Mouse (Mus musculus): Measurements from ENCODE around the gene Serpinh1. TPM values are rescaled to one million over a fixed set of nuclear protein-coding genes. Genes with fewer than 3 reads are reported as not detected.

Serpinh1 gene
- polyA plus RNA-seq, 1 experiment = 245 TPM

DNA sequence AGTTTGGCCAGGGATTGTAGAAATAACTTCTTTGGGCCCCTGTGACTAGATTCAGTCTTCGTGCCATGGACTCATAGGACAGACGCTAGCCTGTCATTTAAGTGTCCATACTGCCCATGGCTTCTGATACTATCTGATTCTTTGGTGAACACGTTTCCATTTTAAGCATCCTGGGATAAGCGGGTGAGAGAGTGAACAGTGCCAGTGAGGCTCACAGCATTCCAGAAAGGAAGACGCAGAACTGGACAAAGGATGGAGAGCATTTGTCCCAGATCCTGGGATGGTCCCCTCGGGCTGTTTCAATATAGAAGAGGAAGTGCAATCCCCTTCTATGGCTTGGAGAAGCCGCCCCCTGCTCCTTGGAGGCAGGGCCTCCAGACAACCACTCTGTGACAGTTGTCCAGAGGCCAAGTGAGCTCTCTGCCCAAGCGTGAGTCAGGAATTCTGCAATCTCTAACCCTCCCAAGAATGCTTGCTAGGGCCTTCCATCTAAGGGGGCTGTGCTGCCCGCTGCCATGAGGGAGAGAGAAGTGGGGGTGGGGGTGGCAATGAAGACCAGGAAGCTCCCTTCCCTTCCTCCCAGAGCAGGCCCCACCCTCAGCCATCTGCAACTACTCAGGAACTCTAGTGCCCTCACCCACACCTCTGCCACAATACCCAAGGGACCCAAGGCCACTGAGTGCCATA lies 3.3 kb upstream of the Serpinh1 start:
- peak overlapping the region; percentile 20 for H3K4me3 ChIP-seq (ENCODE audit: insufficient read depth, low read depth, low read length)
- H3K4me1 ChIP-seq (ENCODE audit: control insufficient read depth, insufficient read depth, insufficient read length, low read length) = peaks cover 25% of the 10 kb centered on the region
- H3K27ac ChIP-seq (replicated peaks; ENCODE audit: low read depth, low read length) = peak overlapping the region; percentile 89

DNA sequence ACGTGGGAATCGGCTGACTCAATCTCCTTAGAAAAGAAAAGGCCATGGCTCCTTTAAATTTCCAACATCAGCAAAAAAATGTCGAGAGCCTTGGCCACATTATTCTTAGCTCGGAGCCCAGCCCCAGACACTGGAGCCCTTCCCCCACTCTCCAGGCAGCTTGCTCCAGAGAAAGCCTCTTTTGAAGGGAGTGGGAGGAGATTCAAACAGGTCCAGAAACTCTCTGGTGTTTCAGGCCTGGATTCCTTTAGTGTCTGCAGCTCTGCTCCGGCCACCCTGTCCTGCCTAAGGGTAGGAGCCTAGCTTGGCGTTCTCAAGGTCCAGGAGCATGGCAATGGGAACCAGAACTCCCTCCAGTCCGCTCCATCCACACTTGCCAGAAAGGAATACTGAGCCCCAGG lies 2.7 kb upstream of the Serpinh1 start:
- peaks cover 25% of the 10 kb centered on the region for H3K4me1 ChIP-seq (ENCODE audit: control insufficient read depth, insufficient read depth, insufficient read length, low read length)
- H3K4me3 ChIP-seq (ENCODE audit: insufficient read depth, low read depth, low read length) = peak overlapping the region; percentile 20
- H3K27ac ChIP-seq (replicated peaks; ENCODE audit: low read depth, low read length) = peak overlapping the region; percentile 89

DNA sequence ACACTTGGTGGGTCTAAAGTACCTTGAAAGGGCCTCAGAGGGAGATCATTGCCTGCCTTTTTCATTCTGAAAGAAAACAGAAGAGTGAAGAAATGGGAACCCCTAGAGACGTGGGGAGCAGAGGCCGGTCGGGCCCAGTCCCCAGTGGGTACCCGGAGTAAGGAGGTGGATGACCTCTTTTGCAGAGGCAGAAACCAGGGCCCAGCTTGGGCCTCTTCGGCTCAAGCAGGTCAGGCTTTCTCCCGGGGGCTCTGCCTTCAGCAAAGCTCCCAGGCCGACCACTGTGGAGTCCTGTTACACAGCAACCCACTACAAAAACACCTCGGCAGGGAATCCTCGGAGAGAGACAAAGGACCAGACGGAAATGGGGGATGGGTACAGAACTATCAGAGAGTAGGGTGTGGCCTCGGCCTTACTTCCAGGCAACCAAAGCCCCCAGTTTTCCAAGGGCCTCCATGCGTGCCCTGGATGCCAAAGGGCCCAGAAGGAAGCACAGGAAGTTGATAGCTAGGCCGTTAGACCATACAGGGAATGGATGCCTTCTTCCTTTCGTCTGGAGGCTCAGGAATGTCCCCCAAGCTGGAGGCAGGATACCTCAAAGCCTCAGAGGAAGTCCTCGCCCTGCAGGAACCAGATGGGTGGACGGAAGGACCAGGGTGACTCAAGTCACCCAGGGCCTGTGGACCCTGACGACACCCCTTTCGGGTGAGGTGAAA lies 1.1 kb downstream of the Serpinh1 start:
- peaks cover 25% of the 10 kb centered on the region for H3K4me1 ChIP-seq (ENCODE audit: control insufficient read depth, insufficient read depth, insufficient read length, low read length)
- H3K27ac ChIP-seq (replicated peaks; ENCODE audit: low read depth, low read length) = peak overlapping the region; percentile 100
- peak overlapping the region; percentile 92 for H3K4me3 ChIP-seq (ENCODE audit: insufficient read depth, low read depth, low read length)

DNA sequence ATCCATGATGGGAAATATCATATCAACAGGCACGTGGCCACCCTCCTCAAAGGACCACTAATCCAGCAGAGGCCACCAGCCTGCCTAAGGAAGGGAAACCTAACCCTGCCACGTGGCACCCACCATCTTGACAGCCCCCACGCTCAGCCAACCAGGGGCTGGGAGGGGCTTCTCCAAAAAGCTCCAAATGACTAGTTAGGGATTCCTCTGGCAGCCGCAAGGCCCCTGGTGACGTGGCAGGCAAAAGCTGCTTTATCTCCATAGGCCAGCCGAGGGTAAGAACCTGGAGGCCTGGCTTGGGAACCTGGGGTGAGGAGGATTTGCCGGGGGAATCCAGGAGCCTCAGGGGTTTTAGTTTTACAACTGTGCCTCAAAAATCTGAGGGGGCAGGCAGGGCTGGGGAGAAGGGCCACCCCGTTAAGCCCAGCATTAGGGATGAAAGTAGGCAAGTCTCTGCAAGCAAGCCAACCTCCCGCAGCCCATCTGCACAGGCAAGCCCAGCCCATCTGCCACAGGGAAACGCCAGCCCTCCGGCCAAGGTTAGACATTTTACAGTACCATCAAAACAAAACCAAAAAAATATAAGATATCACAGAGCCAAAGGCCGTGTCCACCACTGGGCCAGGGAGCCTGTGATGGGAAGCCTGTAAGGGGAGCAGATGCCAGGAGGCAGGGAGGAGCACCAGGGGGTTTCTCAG lies 1.8 kb downstream of the Serpinh1 start:
- Histone ChIP-seq H3K4me1 (ENCODE audit: control insufficient read depth, insufficient read depth, insufficient read length, low read length) (peaks cover 19% of the 10 kb centered on the region), H3K4me3 (ENCODE audit: insufficient read depth, low read depth, low read length) (peak overlapping the region; percentile 92), H3K27ac (replicated peaks; ENCODE audit: low read depth, low read length) (peak overlapping the region; percentile 100)

DNA sequence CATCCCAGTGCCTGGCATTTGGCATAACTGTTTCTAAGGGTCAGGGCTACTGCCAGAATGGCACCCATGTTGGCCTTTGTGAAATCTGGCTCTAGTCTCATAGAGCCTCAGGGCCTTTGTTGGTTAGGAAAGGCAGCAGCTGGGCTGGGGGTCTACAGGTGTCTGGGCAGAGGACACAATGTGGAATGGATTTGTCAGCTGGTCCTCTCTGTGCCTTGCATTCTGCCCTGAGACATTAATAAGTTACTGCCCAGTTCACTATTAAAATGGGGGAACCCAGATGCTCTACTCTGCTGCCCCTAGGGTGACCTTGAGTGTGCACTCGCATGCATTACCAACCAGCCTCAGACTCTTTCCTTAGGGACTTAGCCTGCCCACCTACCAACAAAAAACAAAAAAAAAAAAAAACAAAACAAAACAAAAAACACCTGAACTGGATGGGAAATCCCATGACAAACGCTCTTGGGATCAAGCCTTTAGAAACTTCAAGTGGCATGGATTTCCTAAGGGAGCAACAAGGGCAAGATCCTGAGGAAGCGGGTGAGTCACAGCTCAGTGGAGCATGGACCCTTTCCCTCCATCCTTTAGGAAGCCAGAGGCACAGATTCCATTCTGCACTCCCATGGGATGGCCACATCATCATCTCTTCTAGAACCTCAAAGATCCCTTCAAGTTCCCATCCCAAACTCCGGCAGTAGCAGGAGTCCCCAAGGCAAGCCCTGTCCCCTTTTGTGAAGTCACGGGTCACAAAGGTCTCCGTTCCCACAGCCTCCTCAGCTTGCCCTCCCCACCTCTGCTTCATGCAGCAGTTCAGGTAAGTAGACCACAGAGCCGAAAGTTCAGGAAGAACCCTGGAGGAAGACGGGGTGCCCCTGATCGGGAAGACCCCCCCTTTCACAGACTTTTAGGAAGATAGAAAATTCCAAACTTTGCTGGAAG lies 3.0 kb downstream of the Serpinh1 start:
- Histone ChIP-seq H3K27ac (replicated peaks; ENCODE audit: low read depth, low read length) (peak overlapping the region; percentile 100), H3K4me3 (ENCODE audit: insufficient read depth, low read depth, low read length) (peak overlapping the region; percentile 92), H3K4me1 (ENCODE audit: control insufficient read depth, insufficient read depth, insufficient read length, low read length) (peaks cover 12% of the 10 kb centered on the region)

DNA sequence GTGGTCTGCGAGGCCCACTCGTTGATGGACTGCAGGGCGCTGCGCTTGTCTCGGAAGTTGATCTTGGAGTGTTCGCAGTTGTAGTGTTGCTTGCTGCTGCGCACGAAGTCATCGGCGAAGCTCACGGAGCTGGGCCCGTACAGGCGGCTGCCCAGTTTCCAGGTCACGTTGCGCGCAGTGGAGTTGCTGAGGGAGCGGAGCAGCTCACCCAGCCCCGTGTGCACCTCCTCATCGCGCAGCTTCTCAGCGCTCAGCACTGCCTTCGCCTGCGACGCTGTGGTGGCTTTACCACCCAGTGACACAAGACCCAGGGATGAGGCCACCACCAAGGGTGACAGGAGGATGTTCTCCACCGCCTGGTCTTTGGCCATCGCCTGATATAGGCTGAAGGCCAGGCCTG lies 4.2 kb downstream of the Serpinh1 start:
- peak overlapping the region; percentile 31; the same call in 1 of the 2 replicates for H3K4me3 ChIP-seq (ENCODE audit: insufficient read depth, low read depth, low read length)

DNA sequence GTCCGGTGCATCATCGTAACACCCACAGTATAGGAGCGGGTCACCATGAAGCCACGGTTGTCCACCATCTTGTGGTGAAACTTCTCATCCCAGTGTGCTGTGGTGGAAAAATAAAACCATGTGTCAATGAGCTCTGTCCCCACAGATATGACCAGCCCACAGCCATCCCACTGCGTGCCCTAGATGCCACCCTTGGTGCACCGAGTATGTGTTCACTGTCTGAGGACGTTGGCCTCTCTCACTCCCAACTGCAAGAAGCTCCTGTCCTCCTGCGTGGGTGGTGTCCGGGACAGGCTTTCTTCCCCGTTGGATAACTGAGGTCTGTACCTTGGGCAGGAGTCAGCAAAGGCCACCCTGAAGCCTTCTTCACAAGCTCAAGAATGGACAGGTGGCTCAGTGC lies 5.8 kb downstream of the Serpinh1 start:
- H3K27ac ChIP-seq (replicated peaks; ENCODE audit: low read depth, low read length) = no peak overlapping the region
- H3K4me1 ChIP-seq (ENCODE audit: control insufficient read depth, insufficient read depth, insufficient read length, low read length) = peaks cover 11% of the 10 kb centered on the region; the same call in 1 of the 2 replicates
- H3K4me3 ChIP-seq (ENCODE audit: insufficient read depth, low read depth, low read length) = no peak overlapping the region

More for the DNA sequence above, 4.2 kb downstream of the Serpinh1 start:
- no peak overlapping the region for H3K27ac ChIP-seq (replicated peaks; ENCODE audit: low read depth, low read length)
- H3K4me1 ChIP-seq (ENCODE audit: control insufficient read depth, insufficient read depth, insufficient read length, low read length) = peaks cover 11% of the 10 kb centered on the region; the same call in 1 of the 2 replicates

DNA sequence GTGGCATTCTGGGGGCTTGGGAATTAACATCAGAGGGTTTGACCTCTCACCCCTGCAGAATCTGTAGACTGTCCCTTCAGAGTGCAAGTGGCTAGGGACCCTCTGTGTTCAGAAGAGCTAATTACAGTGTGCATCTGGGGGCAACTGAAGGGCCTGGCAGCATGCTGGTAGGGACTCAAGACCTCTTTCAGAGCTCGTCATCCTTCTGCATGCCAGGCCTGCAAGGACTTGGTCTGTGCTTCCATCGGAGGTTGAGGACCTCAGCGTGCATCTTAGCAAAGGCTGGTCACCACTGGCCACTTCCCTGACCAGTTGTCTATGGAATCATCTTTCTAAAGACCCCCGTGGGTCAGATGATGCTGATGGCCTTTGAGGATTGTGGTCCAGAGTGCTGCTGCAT lies 9.5 kb downstream of the Serpinh1 start:
- peaks cover 4% of the 10 kb centered on the region; the same call in 1 of the 2 replicates for H3K4me1 ChIP-seq (ENCODE audit: control insufficient read depth, insufficient read depth, insufficient read length, low read length)
- H3K4me3 ChIP-seq (ENCODE audit: insufficient read depth, low read depth, low read length) = no peak overlapping the region
- H3K27ac ChIP-seq (replicated peaks; ENCODE audit: low read depth, low read length) = no peak overlapping the region

DNA sequence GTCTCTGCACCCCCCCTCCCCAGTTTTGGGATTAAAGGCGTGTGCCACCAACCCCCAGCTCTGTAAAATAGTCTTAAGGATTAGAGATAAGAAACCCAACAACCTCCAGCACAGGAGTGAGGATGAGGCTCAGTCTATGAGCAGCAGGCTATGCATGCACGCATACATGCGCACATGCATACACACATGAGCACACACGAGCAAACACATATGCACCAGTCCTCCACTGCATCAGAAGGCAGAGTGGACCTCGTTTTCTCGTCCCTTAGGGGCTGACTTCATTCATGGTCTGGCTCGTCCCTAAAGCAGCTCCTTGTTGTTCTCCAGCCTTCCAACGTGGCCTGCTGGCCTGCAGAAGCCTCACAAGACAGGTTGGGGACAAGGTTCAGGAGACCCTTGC lies 12.3 kb downstream of the Serpinh1 start:
- Histone ChIP-seq H3K27ac (replicated peaks; ENCODE audit: low read depth, low read length) (no peak overlapping the region), H3K4me1 (ENCODE audit: control insufficient read depth, insufficient read depth, insufficient read length, low read length) (no peaks in the 10 kb centered on the region), H3K4me3 (ENCODE audit: insufficient read depth, low read depth, low read length) (no peak overlapping the region)

DNA sequence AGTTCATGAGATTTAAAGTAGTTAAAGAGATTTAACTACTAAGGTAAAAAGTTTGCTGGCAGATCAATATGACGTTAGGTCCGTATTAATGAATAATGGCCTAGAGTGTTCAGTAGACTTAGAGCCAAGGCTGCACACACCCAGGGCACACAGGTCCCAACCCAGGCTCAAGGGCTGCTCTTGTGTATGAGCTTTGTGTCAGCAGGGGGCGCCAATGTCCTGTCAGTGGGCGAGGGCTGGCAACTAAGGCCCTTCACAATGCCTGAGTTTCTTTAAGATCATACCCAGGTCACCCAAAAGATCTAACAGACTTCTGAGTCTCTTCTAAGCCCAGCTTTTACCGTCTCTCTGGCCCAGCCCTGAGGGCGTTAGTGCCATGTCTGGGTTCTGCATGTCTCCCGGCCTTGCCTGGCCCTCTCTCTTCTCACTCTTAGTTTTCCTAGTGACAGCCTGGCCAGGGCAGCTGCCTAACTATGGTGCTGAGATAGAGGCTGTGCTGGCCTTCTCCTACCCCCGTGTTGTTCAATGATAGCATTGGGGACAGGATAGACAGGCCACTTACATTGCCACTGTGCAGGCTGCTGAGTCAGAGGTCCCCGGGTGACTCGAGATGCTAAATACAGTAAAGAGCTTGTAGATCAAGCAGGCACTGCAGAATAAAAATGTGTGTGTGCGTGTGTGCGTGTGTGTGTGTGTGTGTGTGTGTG lies 20.1 kb downstream of the Serpinh1 start:
- no peak overlapping the region for H3K4me3 ChIP-seq (ENCODE audit: insufficient read depth, low read depth, low read length)
- no peaks in the 10 kb centered on the region for H3K4me1 ChIP-seq (ENCODE audit: control insufficient read depth, insufficient read depth, insufficient read length, low read length)
- no peak overlapping the region for H3K27ac ChIP-seq (replicated peaks; ENCODE audit: low read depth, low read length)

DNA sequence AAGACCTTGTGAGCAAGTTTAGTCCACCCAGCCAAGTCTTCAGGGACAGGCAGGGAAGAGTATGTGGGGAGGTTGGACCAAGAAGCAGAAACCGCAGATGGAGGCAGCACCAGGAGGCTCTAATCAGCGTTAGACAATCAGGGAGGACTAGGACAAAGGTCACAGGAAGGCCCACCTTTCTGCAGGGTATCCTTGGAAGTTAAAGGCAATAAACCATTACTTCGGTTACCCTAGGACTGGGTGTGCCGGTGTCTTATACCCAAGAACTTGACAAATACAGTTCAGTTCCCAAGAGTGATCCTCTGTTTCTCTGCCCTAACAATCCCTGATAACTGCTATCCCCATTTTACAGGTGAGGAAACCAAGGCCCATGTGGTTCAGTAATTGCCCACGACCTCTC lies 23.0 kb downstream of the Serpinh1 start:
- Histone ChIP-seq H3K4me3 (ENCODE audit: insufficient read depth, low read depth, low read length) (no peak overlapping the region), H3K4me1 (ENCODE audit: control insufficient read depth, insufficient read depth, insufficient read length, low read length) (no peaks in the 10 kb centered on the region), H3K27ac (replicated peaks; ENCODE audit: low read depth, low read length) (no peak overlapping the region)

DNA sequence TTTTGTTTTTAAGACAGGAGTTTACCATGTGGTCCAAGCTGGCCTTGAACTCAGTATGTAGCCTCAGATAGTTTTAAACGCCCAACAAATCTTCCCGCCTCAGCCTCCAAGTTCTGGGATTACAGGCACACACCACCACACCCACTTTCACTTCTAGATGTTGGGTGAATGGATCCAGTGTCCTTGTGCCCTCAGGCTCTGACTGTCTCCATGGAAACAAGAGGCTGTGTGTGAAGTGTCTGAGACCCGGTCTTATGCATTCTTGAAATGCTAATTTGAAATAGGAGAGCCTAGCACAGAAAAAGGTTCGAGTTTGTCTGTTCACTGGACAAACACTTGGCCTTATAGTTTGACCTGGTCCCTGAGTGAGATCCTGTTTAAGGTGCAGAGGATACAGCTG lies 24.2 kb downstream of the Serpinh1 start:
- H3K4me3 ChIP-seq (ENCODE audit: insufficient read depth, low read depth, low read length) = no peak overlapping the region
- no peaks in the 10 kb centered on the region for H3K4me1 ChIP-seq (ENCODE audit: control insufficient read depth, insufficient read depth, insufficient read length, low read length)
- H3K27ac ChIP-seq (replicated peaks; ENCODE audit: low read depth, low read length) = no peak overlapping the region

DNA sequence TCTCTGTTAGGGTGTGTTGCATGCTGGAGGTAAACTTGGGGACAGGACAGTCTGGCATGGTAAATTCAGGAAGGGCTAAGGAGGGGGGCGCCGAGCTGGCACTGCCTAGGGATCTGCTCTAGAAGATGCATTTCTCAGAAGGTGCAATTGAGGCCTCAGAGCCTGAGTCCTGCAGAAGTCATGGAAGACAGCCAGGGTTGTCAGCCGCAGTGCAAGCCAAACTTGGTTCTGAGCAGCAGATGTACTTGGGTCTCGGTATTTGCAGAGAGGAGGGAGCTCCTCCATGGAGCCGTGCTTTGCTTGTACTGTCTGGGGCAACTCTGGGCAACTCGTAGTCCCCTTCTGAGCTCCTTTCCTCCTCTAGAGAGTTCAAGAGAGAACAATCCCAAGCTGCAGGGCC lies 26.9 kb downstream of the Serpinh1 start:
- no peak overlapping the region for H3K4me3 ChIP-seq (ENCODE audit: insufficient read depth, low read depth, low read length)
- no peaks in the 10 kb centered on the region for H3K4me1 ChIP-seq (ENCODE audit: control insufficient read depth, insufficient read depth, insufficient read length, low read length)

DNA sequence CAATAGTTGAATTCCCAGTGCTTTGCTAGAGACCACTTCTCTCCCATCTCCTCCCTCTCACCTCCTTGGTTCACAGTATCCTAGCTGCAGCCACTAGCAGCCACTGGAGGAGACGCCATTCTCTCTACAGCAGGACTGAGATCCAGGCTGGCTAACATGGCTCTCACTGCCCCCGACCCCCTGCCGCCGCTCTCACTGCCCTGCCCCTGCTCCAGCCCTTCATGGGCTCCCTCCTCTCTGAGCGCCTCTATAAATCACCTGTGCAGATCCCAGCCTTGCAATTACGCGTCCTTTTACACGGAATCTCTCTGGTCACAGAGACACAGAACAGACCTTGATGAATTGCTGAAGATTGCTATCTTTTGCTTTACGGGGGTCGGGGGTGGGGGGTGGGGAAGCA lies 28.2 kb downstream of the Serpinh1 start:
- Histone ChIP-seq H3K27ac (replicated peaks; ENCODE audit: low read depth, low read length) (no peak overlapping the region), H3K4me1 (ENCODE audit: control insufficient read depth, insufficient read depth, insufficient read length, low read length) (no peaks in the 10 kb centered on the region), H3K4me3 (ENCODE audit: insufficient read depth, low read depth, low read length) (no peak overlapping the region)

More for the DNA sequence above, 26.9 kb downstream of the Serpinh1 start:
- H3K27ac ChIP-seq (replicated peaks; ENCODE audit: low read depth, low read length) = no peak overlapping the region

All from brown adipose tissue, adult 24 weeks (tissue).